Mouse (Mus musculus): ENCODE results near the gene Pfkfb3. TPM values are rescaled to one million over a fixed set of nuclear protein-coding genes. Genes with fewer than 3 reads are reported as not detected.
A peak's percentile ranks its signal among the peaks of the same experiment; 100 is the strongest.

Gene Pfkfb3
- total RNA-seq, 2 experiments from 2014 or later, result 36.8 to 40.1 TPM

DNA sequence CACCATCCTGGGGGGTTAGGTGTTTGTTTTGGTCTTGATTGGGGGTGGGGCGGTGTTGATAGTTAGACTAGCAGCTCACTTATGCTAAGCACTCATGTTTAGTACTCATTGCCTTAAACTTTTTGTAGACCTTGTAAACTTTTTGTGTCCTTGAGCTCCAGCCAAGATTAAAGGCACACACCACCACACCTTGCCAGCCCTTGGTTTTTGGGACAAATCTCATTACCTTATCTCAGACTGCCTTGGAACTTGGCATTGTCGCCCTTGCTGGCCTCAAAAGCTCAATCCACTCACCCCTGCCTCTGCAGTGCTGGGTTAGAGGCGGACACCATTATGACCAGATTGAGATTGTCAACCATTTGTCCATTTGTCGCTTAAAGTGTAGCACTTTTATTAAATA lies 125.3 kb downstream of the Pfkfb3 start:
- no peak for DNase-seq (ENCODE audit: low spot score in 2 of 2)
- no peak for TF ChIP-seq CTCF (conservative IDR thresholded peaks at IDR 0.05)
- H3K4me3 ChIP-seq, result no peak overlapping the region
- no peak overlapping the region for H3K27ac ChIP-seq

DNA sequence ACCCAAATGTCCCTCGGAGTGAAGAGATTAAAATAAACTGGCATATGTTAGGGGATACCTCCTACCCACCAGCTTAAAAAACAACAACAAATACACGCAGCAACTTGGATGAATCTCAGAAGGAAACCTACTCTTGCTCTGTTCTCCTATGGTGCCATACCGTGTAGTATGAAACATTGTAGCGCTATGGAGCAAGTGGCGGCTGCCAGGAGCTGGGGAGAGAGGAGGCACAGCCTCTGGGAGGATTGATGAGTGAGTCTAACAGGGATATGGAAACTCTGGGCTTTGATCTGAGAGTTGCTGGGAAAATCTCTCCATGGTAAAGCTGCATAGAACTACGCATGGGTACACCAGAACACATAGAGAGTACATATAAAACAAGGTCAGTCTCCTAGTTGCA lies 126.3 kb downstream of the Pfkfb3 start:
- H3K4me3 ChIP-seq, result no peak overlapping the region
- DNase-seq (ENCODE audit: low spot score in 2 of 2), result no peak
- no peak overlapping the region for H3K27ac ChIP-seq
- TF ChIP-seq CTCF (conservative IDR thresholded peaks at IDR 0.05), result no peak

DNA sequence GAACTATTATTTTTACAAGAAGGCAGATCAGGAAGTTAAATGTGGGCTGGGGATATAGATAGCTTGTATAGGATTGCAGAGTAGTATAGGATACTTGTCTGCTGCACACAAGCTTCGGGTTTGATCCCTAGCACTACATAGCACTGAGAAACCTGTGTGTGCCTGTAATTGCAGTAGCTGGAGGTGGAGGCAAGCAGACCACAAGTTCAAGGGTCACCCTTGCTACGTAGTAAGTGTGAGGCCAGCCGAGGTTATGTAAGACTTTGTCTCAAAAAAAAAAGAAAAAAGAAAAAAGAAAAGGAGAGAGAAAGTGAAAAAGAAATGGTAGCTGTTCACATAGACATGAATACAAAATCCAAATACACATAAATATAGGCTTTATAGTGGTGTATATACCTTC lies 127.5 kb downstream of the Pfkfb3 start:
- Histone ChIP-seq H3K4me3 (no peak overlapping the region), H3K27ac (no peak overlapping the region)
- DNase-seq (ENCODE audit: low spot score in 2 of 2), result no peak
- no peak for TF ChIP-seq CTCF (conservative IDR thresholded peaks at IDR 0.05)

DNA sequence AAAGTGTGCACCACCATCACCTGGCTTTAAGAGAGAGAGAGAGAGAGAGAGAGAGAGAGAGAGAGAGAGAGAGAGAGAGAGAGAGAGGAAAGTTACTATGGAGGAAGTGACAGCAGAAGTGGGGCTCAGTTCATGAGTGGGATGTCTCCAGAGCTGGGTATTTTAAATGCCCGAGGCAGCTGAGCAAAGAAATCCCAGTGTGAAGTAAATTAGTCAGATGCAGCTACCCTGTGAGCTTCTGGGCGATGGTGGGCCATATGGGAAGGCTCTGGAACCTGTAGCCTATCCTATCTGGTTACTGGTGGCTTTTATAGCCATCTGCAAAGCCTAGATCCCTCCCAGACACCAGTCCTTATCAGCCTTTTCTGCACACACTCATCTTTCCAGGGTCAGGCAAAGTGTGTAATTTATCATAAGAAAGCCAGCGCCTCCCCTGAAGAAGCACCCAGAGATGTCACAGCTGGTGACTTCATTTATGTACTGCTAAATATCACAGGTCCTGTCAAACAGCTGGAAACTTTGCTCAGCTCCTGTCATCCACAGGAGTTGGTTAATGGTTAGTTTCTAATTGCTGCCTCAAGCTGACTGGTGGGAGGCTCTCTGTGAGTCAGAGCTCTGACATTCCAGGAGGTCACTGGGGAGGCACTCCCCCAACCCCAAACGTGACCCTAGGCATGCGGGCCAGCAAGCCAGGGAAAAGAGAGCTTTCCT lies 128.3 kb downstream of the Pfkfb3 start:
- no peak for TF ChIP-seq CTCF (conservative IDR thresholded peaks at IDR 0.05)
- Histone ChIP-seq H3K4me3 (no peak overlapping the region), H3K27ac (no peak overlapping the region)
- DNase-seq (ENCODE audit: low spot score in 2 of 2), result no peak

DNA sequence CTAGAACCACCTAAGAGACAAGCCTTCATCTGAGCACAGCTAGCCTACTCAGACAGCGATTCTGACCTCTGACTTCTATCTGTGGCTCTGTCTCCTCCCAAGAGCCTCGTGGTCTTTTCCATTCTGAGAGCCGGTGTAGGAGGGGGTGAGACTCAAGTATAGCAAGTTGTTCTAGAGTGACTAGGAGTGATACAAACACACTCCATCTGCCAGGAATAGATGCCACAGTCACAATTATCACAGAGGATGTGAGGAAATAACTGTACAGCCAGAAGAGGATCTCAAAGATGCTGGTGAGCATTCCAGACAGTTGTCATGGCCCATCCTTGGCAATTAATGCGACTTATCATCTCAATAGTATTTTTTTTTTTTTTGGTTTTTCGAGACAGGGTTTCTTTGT lies 129.6 kb downstream of the Pfkfb3 start:
- H3K27ac ChIP-seq, result no peak overlapping the region
- TF ChIP-seq CTCF (conservative IDR thresholded peaks at IDR 0.05), result no peak
- H3K4me3 ChIP-seq, result no peak overlapping the region
- DNase-seq (ENCODE audit: low spot score in 2 of 2), result no peak

DNA sequence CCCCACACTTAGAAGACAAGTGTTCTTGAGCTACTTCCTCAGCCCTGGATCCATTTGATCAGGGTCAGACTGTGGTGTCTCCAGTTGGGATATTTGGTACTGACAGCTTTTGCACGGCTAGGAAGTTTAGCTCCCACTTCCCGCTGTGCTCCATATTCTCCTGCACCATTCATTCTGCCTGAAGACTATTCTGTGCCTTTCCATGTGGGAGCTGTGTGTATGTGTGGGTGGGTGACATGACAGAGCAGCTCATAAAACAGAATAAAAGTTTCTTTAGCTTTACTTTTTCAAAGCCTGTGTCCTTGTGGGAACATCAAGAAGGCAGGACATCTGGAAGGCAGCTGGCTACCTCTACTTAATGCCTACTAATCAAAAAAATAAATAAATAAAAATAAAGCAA lies 130.5 kb downstream of the Pfkfb3 start:
- no peak for DNase-seq (ENCODE audit: low spot score in 2 of 2)
- TF ChIP-seq CTCF (conservative IDR thresholded peaks at IDR 0.05), result no peak
- Histone ChIP-seq H3K4me3 (no peak overlapping the region), H3K27ac (no peak overlapping the region)

DNA sequence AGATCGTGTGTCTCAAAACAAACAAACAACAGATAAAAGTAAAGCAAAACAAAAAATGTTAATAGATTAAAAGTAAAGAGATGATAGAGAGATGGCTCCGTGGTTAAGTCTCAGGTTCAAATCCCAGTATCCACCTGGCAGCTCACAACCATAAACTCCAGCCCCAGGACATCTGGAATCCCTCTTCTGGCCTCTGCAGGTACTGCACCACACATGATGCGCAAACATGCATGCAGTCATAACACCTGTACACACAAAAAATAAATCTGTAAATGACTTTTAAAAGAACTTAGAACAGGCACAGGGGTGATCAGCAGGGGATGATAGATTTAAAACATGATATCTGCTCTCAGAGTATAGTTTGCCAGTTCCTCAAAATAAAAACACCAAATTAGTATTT lies 131.5 kb downstream of the Pfkfb3 start:
- TF ChIP-seq CTCF (conservative IDR thresholded peaks at IDR 0.05), result peak; percentile 60
- Histone ChIP-seq H3K27ac (no peak overlapping the region), H3K4me3 (no peak overlapping the region)
- DNase-seq (ENCODE audit: low spot score in 2 of 2), result no peak

Other genes starting within 250 kb of the Pfkfb3 start
- 10 to 100 TPM; 85.7 to 86.6 TPM for gene Rbm17, start 50.1 kb upstream of the Pfkfb3 start, total RNA-seq (2021)
- gene Gm17490, start 72.2 kb upstream of the Pfkfb3 start, total RNA-seq (2021), result not detected
- under 1 TPM in 1 of 2 experiments, not detected in 1; 0.13 TPM for gene Il2ra, start 88.7 kb upstream of the Pfkfb3 start, total RNA-seq (2021)
- 1 to 10 TPM; 6.2 to 8.0 TPM for gene Il15ra, start 151.2 kb upstream of the Pfkfb3 start, total RNA-seq (2021)
- 10 to 100 TPM; 74.0 to 88.5 TPM for gene Fbh1, start 223.5 kb upstream of the Pfkfb3 start, total RNA-seq (2021)
- gene Ankrd16, start 223.8 kb upstream of the Pfkfb3 start, total RNA-seq (2021), result 10 to 100 TPM; 58.9 to 61.8 TPM

Measured in layer of hippocampus, adult 2 months (tissue).